Mouse (Mus musculus) limb, embryonic 12.5 days (tissue): ENCODE results near the gene Rps3a1. TPM values are rescaled to one million over a fixed set of nuclear protein-coding genes. Genes with fewer than 3 reads are reported as not detected.
"Not testable (repeated sequence)": the region's sequence is repeated elsewhere in the genome, so short reads cannot be mapped to it uniquely, and the experiment has no call there.

Experiments used
- ATAC-seq: fragments of 200-750 bp; cut with Nextera tagmentation; 2 replicates; pipeline ENCODE4 v1.8.0; 2017; ENCODE audit warnings: low read depth, moderate TSS enrichment; ENCODE audit not compliant: insufficient number of reproducible peaks, insufficient read depth, low FRiP score, low TSS enrichment
- H3K27ac ChIP-seq: fragments of 300-500 bp; sonication (generic); 2 replicates; pipeline ENCODE4 v1.5.1; 2016; ENCODE audit warnings: mild to moderate bottlenecking, moderate library complexity
- H3K27me3 ChIP-seq: fragments of 300-500 bp; sonication (generic); 2 replicates; pipeline ENCODE4 v1.6.1; 2016; ENCODE audit warnings: mild to moderate bottlenecking, moderate library complexity
- H3K36me3 ChIP-seq: fragments of 300-500 bp; sonication (generic); 2 replicates; pipeline ENCODE4 v1.6.1; 2016; ENCODE audit warnings: mild to moderate bottlenecking, moderate library complexity
- H3K4me1 ChIP-seq: fragments of 300-500 bp; sonication (generic); replicated peaks from 2 replicates; pipeline ENCODE4 v1.6.1; 2016
- H3K4me2 ChIP-seq: fragments of 300-500 bp; sonication (generic); 2 replicates; pipeline ENCODE4 v1.6.1; 2016; ENCODE audit warnings: mild to moderate bottlenecking, moderate library complexity
- H3K4me3 ChIP-seq: fragments of 300-500 bp; sonication (generic); replicated peaks from 2 replicates; pipeline ENCODE4 v1.5.1; 2016; ENCODE audit warnings: mild to moderate bottlenecking
- H3K9ac ChIP-seq: fragments of 300-500 bp; sonication (generic); replicated peaks from 2 replicates; pipeline ENCODE4 v1.6.1; 2016; ENCODE audit warnings: mild to moderate bottlenecking, moderate library complexity
- H3K9me3 ChIP-seq: fragments of 300-500 bp; sonication (generic); 2 replicates; pipeline ENCODE4 v1.6.1; 2016; ENCODE audit warnings: mild to moderate bottlenecking, moderate library complexity
- WGBS: fragments of 180-500 bp; shearing (Covaris S2); methylation state at CpG from one replicate; pipeline ENCODE4 v1.1.7; 2016; 5-methylcytosine and 5-hydroxymethylcytosine counted together
- polyA plus RNA-seq: library from polyadenylated mRNA; unstranded; fragments of >200 nt; fragmentation: Nextera tagmentation; extraction: Ambion mirVana; gene quantifications from 2 replicates; pipeline ENCODE4 v1.2.1, GENCODE M21; 2016

Rps3a1 gene
- polyA plus RNA-seq, 1 experiment from 2014 or later = 1,304 TPM

GRCm38 (mm10) chr3:86114659-86115338, 27.7 kb downstream of the Rps3a1 start:
- Histone ChIP-seq H3K4me1 (peaks cover 48% of the 10 kb centered on the region), H3K4me2 (no peak overlapping the region), H3K4me3 (no peak overlapping the region), H3K9ac (no peak overlapping the region; the same call in 1 of the 2 replicates), H3K27me3 (no peaks in the 10 kb centered on the region), H3K36me3 (peaks cover 13% of the 10 kb centered on the region), H3K27ac (peak overlapping the region; percentile 53; the same call in 1 of the 2 replicates), H3K9me3 (peaks cover 8% of the 10 kb centered on the region; the same call in 1 of the 2 replicates)
- no peak for ATAC-seq
- 65% methylated on average over 12 of the region's 12 CpGs for WGBS

DNA sequence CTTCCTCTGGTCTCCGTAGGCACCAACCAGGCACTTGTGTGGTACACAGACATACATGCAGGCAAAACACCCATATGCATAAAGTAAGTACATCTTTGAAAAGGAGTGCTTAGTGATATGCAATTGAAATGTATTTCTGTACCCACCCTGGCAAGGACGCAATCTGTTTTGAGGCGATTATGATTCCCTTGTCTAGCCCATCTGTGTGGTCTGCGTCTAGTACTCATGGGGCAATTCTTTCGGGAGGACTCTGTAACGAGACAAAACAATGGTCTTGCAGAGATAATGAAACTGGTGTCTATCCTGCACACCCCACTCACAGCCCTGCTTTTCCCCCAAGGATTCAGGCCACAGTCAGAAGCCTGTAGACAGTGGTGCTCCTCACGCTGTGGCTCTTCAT, 29.7 kb downstream of the Rps3a1 start:
- no peak overlapping the region for H3K9ac ChIP-seq
- H3K27ac ChIP-seq = no peak overlapping the region
- WGBS = 83% methylated on average over 7 of the region's 7 CpGs
- ATAC-seq = no peak
- H3K9me3 ChIP-seq = peaks cover 8% of the 10 kb centered on the region; the same call in 1 of the 2 replicates
- peaks cover 13% of the 10 kb centered on the region for H3K36me3 ChIP-seq
- H3K27me3 ChIP-seq = no peaks in the 10 kb centered on the region
- H3K4me3 ChIP-seq = no peak overlapping the region
- peaks cover 40% of the 10 kb centered on the region for H3K4me1 ChIP-seq
- H3K4me2 ChIP-seq = no peak overlapping the region

GRCm38 (mm10) chr3:86110077-86110476, 32.4 kb downstream of the Rps3a1 start:
- peaks cover 39% of the 10 kb centered on the region for H3K4me1 ChIP-seq
- peak overlapping the region; percentile 41 for H3K27ac ChIP-seq
- no peak overlapping the region for H3K9ac ChIP-seq
- 9% methylated on average over 10 of the region's 10 CpGs for WGBS
- H3K4me3 ChIP-seq = no peak overlapping the region
- ATAC-seq = peak; percentile 66
- H3K9me3 ChIP-seq = no peaks in the 10 kb centered on the region
- no peaks in the 10 kb centered on the region for H3K27me3 ChIP-seq
- no peaks in the 10 kb centered on the region; the same call in 1 of the 2 replicates for H3K36me3 ChIP-seq
- peak overlapping the region; percentile 45 for H3K4me2 ChIP-seq

DNA sequence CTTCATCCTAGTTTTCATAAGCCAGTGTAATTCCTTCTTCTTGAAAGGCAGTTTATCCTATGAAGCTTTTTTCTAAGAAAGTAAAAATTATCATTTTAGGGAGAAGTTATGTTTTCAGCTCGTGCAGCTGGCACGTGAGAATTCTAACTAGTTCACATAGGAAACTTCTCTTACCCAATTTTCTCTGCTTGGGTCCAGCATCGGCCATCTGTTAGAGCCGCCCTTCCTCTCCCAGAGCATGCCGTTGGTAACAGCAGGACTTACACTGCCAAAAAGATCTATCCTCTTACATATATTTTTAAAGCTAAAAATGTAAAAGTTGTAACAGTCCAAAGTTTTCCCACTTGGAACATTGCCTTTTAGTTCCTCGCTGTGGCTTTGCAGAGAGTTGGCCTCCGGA, 33.4 kb downstream of the Rps3a1 start:
- Histone ChIP-seq H3K9me3 (no peaks in the 10 kb centered on the region), H3K36me3 (no peaks in the 10 kb centered on the region; the same call in 1 of the 2 replicates), H3K4me1 (peaks cover 31% of the 10 kb centered on the region), H3K4me3 (no peak overlapping the region), H3K9ac (no peak overlapping the region), H3K27me3 (no peaks in the 10 kb centered on the region), H3K4me2 (no peak overlapping the region), H3K27ac (no peak overlapping the region)
- no peak for ATAC-seq
- 92% methylated on average over 7 of the region's 7 CpGs for WGBS

GRCm38 (mm10) chr3:86108576-86108975, 33.9 kb downstream of the Rps3a1 start:
- Histone ChIP-seq H3K4me1 (peaks cover 36% of the 10 kb centered on the region), H3K9me3 (no peaks in the 10 kb centered on the region), H3K27ac (no peak overlapping the region), H3K27me3 (no peaks in the 10 kb centered on the region), H3K9ac (no peak overlapping the region), H3K4me2 (no peak overlapping the region), H3K4me3 (no peak overlapping the region), H3K36me3 (no peaks in the 10 kb centered on the region; the same call in 1 of the 2 replicates)
- ATAC-seq = no peak
- 90% methylated on average over 4 of the region's 4 CpGs for WGBS

- H3K4me2 ChIP-seq = no peak overlapping the region
- H3K9me3 ChIP-seq = no peaks in the 10 kb centered on the region
- H3K27me3 ChIP-seq = no peaks in the 10 kb centered on the region
- no peak overlapping the region for H3K27ac ChIP-seq
- H3K9ac ChIP-seq = no peak overlapping the region
- ATAC-seq = no peak
- H3K4me1 ChIP-seq = peaks cover 43% of the 10 kb centered on the region
- 79% methylated on average over 8 of the region's 8 CpGs for WGBS
- H3K36me3 ChIP-seq = no peaks in the 10 kb centered on the region; the same call in 1 of the 2 replicates
- no peak overlapping the region for H3K4me3 ChIP-seq
Measured at GRCm38 (mm10) chr3:86107637-86108539, 34.6 kb downstream of the Rps3a1 start.

- Histone ChIP-seq H3K36me3 (no peaks in the 10 kb centered on the region; the same call in 1 of the 2 replicates), H3K9ac (no peak overlapping the region), H3K4me3 (no peak overlapping the region), H3K27me3 (no peaks in the 10 kb centered on the region), H3K4me2 (no peak overlapping the region), H3K9me3 (no peaks in the 10 kb centered on the region), H3K4me1 (peaks cover 35% of the 10 kb centered on the region), H3K27ac (no peak overlapping the region)
- no peak for ATAC-seq
- 73% methylated on average over 8 of the region's 8 CpGs for WGBS
Measured at GRCm38 (mm10) chr3:86106086-86106632, 36.3 kb downstream of the Rps3a1 start.

GRCm38 (mm10) chr3:86104909-86105308, 37.6 kb downstream of the Rps3a1 start:
- no peak overlapping the region for H3K4me3 ChIP-seq
- H3K9me3 ChIP-seq = no peaks in the 10 kb centered on the region
- ATAC-seq = no peak
- no peak overlapping the region for H3K9ac ChIP-seq
- H3K36me3 ChIP-seq = peaks cover 3% of the 10 kb centered on the region; the same call in 1 of the 2 replicates
- H3K4me1 ChIP-seq = peaks cover 33% of the 10 kb centered on the region
- no peaks in the 10 kb centered on the region for H3K27me3 ChIP-seq
- WGBS = 89% methylated on average over 4 of the region's 4 CpGs
- H3K4me2 ChIP-seq = no peak overlapping the region
- no peak overlapping the region for H3K27ac ChIP-seq

DNA sequence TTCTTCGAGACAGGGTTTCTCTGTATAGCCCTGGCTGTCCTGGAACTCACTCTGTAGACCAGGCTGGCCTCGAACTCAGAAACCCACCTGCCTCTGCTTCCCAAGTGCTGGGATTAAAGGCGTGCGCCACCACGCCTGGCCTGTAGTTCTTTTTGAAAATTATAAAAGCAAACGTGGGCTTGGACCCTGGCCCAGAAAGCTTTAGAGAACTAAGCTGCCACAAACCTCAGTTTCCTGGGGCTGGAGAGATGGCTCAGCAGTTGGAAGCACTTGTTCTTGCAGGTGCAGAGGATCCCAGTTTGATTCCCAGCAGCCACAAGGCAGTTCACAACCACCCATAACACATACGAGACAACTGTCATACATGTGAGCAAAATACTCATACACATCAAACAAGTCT, 38.1 kb downstream of the Rps3a1 start:
- not testable (repeated sequence) for H3K9me3 ChIP-seq, ATAC-seq, H3K9ac ChIP-seq, H3K27ac ChIP-seq, H3K4me2 ChIP-seq, H3K36me3 ChIP-seq, H3K27me3 ChIP-seq, H3K4me3 ChIP-seq
- peaks cover 28% of the 10 kb centered on the region for H3K4me1 ChIP-seq
- WGBS = 89% methylated on average over 7 of the region's 7 CpGs

- peaks cover 25% of the 10 kb centered on the region for H3K4me1 ChIP-seq
- 63% methylated on average over 18 of the region's 18 CpGs for WGBS
Measured at GRCm38 (mm10) chr3:86103449-86104291, 38.8 kb downstream of the Rps3a1 start.

More at GRCm38 (mm10) chr3:86103449-86104291, 38.8 kb downstream of the Rps3a1 start:
- no peaks in the 10 kb centered on the region for H3K27me3 ChIP-seq
- no peaks in the 10 kb centered on the region for H3K9me3 ChIP-seq
- ATAC-seq = no peak
- H3K4me2 ChIP-seq = no peak overlapping the region
- H3K27ac ChIP-seq = peak overlapping the region; percentile 73; the same call in 1 of the 2 replicates
- H3K9ac ChIP-seq = no peak overlapping the region
- H3K36me3 ChIP-seq = peaks cover 9% of the 10 kb centered on the region; the same call in 1 of the 2 replicates
- H3K4me3 ChIP-seq = no peak overlapping the region
